Mouse (Mus musculus) stomach, postnatal 0 days (tissue): ENCODE data around the gene Ranbp9.

Experiments used
- CTCF ChIP-seq: IDR thresholded peaks from 2 replicates; pipeline ENCODE4 v1.5.1; 2016; ENCODE audit warnings: antibody characterized with exemption, low read depth, mild to moderate bottlenecking, moderate library complexity
- EP300 ChIP-seq: optimal IDR thresholded peaks from 2 replicates; pipeline ENCODE3; 2016; ENCODE audit warnings: antibody characterized with exemption

DNA sequence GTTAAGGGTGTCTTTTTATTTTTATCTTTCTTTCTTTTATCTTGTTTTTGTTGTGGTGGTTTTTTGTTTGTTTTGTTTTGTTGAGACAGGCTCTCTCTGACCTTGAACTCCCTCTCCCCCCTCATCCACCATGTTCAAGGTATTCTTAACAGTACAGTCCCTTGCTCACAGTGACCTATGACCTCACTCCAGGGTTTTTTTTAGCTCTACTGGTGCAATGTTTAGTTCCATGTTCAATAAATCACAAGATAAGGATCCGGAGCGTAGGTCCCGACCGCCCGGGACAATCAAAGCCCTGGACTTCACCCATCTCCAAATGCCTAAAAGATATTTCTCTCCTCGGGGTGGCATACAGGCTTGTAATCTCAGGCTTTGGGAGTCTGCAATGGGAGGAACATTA is 111.0 kb downstream of the Ranbp9 start:
- TF ChIP-seq CTCF, result no peak
- no peak for TF ChIP-seq EP300
